Mouse (Mus musculus) stomach, postnatal 0 days (tissue): ENCODE data around the gene Rho.

Source experiments
- CTCF ChIP-seq: IDR thresholded peaks from 2 replicates; pipeline ENCODE4 v1.5.1; 2016; ENCODE audit warnings: antibody characterized with exemption, low read depth, mild to moderate bottlenecking, moderate library complexity
- EP300 ChIP-seq: optimal IDR thresholded peaks from 2 replicates; pipeline ENCODE3; 2016; ENCODE audit warnings: antibody characterized with exemption

GRCm38 (mm10) chr6:115924829-115925228, 6.7 kb upstream of the Rho start:
- TF ChIP-seq EP300 = no peak
- TF ChIP-seq CTCF = no peak
